Mouse (Mus musculus) hindbrain, embryonic 13.5 days (tissue): ENCODE data around the gene Gcc2. TPM values are rescaled to one million over a fixed set of nuclear protein-coding genes. Genes with fewer than 3 reads are reported as not detected.
A peak's percentile ranks its signal among the peaks of the same experiment; 100 is the strongest.
"Not testable (repeated sequence)": the region's sequence is repeated elsewhere in the genome, so short reads cannot be mapped to it uniquely, and the experiment has no call there.

Source experiments
- ATAC-seq: fragments of 200-750 bp; cut with Nextera tagmentation; 2 replicates; pipeline ENCODE4 v1.8.0; 2017; ENCODE audit warnings: moderate TSS enrichment; ENCODE audit not compliant: low FRiP score
- H3K27ac ChIP-seq: fragments of 300-500 bp; sonication (generic); 2 replicates; pipeline ENCODE4 v1.5.1; 2015; ENCODE audit warnings: inconsistent platforms, mild to moderate bottlenecking, moderate library complexity
- H3K27me3 ChIP-seq: fragments of 300-500 bp; sonication (generic); 2 replicates; pipeline ENCODE4 v1.6.1; 2015; ENCODE audit warnings: mild to moderate bottlenecking, inconsistent platforms
- H3K36me3 ChIP-seq: fragments of 300-500 bp; sonication (generic); 2 replicates; pipeline ENCODE4 v1.6.1; 2015; ENCODE audit warnings: mild to moderate bottlenecking, inconsistent platforms
- H3K4me1 ChIP-seq: fragments of 300-500 bp; sonication (generic); replicated peaks from 2 replicates; pipeline ENCODE4 v1.6.1; 2015; ENCODE audit warnings: inconsistent platforms
- H3K4me2 ChIP-seq: fragments of 300-500 bp; sonication (generic); 2 replicates; pipeline ENCODE4 v1.6.1; 2015; ENCODE audit warnings: inconsistent platforms, mild to moderate bottlenecking, moderate library complexity
- H3K4me3 ChIP-seq: fragments of 300-500 bp; sonication (generic); 2 replicates; pipeline ENCODE4 v1.5.1; 2015; ENCODE audit warnings: mild to moderate bottlenecking, inconsistent platforms
- H3K9ac ChIP-seq: fragments of 300-500 bp; sonication (generic); 2 replicates; pipeline ENCODE4 v1.6.1; 2015; ENCODE audit warnings: mild to moderate bottlenecking, inconsistent platforms
- H3K9me3 ChIP-seq: fragments of 300-500 bp; sonication (generic); 2 replicates; pipeline ENCODE4 v1.6.1; 2016; ENCODE audit warnings: inconsistent platforms
- WGBS: fragments of 180-500 bp; shearing (Covaris S2); methylation state at CpG from one replicate; pipeline ENCODE4 v1.1.7; 2015; 5-methylcytosine and 5-hydroxymethylcytosine counted together
- polyA plus RNA-seq: library from polyadenylated mRNA; unstranded; fragments of >200 nt; fragmentation: Nextera tagmentation; extraction: Ambion mirVana; gene quantifications from 2 replicates; pipeline ENCODE4 v1.2.1, GENCODE M21; 2015

Gcc2 gene
- polyA plus RNA-seq, 1 experiment from 2014 or later, result 99.6 TPM

GRCm38 (mm10) chr10:58221571-58221970 is 33.7 kb upstream of the Gcc2 start:
- not testable (repeated sequence) for H3K9ac ChIP-seq, H3K4me3 ChIP-seq, H3K27ac ChIP-seq, H3K4me2 ChIP-seq, H3K36me3 ChIP-seq, ATAC-seq, H3K4me1 ChIP-seq, H3K27me3 ChIP-seq, H3K9me3 ChIP-seq
- WGBS, result 91% methylated on average over 2 of the region's 2 CpGs

GRCm38 (mm10) chr10:58223161-58223560 is 32.1 kb upstream of the Gcc2 start:
- not testable (repeated sequence) for H3K4me2 ChIP-seq, H3K27me3 ChIP-seq, ATAC-seq, H3K4me3 ChIP-seq, H3K36me3 ChIP-seq, H3K9me3 ChIP-seq, H3K4me1 ChIP-seq, H3K9ac ChIP-seq, H3K27ac ChIP-seq
- 91% methylated on average over 4 of the region's 6 CpGs for WGBS

DNA sequence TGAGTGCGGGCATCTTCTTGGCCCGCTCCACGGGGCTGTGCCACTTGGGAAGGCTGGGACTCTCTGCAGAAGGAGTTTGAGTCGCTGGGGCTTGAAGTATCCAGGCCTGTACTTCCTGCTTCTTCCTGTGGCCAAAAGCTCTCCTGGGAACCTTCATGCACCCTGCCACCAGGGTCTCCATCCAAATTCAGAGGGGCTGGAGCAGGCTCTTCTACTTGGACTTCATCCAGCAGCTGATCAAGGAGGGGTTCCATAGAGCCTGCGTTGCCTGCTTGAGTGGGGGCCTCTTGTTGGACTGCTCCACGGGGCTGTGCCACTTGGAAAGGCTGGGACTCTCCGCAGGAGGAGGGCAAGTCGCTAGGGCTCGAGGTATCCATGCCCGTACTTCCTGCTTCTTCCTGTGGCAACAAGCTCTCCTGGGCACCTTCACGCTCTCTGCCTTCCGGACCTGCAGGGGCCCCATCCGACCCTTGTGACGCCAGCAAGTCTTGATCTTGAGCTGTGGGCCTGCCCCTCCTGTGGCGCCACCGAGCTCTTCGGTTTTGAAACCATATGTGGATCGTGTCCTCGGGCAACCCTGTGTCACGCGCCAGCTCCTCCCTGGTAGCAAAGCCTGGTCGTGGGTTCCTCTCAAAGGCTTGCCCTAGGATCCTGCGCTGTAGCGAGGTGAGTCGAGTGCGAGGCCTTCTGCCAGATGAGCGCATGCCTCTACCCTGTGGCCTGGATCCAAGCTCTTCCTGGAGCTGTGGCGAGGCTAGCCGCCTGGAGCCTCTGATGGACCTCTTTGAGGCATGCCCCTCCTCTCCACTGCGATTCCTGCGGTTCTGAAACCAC is 31.1 kb upstream of the Gcc2 start:
- H3K4me3 ChIP-seq, H3K27ac ChIP-seq, H3K9ac ChIP-seq, H3K4me1 ChIP-seq, ATAC-seq, H3K36me3 ChIP-seq, H3K27me3 ChIP-seq, H3K4me2 ChIP-seq, H3K9me3 ChIP-seq: not testable (repeated sequence)
- 86% methylated on average over 31 of the region's 31 CpGs for WGBS

GRCm38 (mm10) chr10:58224827-58225785 is 30.2 kb upstream of the Gcc2 start, which contains the start of gene AW822073:
TSS of gene AW822073 (minus strand) at chr10:58224930.
- ATAC-seq, H3K9ac ChIP-seq, H3K27ac ChIP-seq, H3K36me3 ChIP-seq, H3K27me3 ChIP-seq, H3K4me3 ChIP-seq, H3K4me2 ChIP-seq, H3K9me3 ChIP-seq, H3K4me1 ChIP-seq: not testable (repeated sequence)
- WGBS, result 87% methylated on average over 18 of the region's 18 CpGs

DNA sequence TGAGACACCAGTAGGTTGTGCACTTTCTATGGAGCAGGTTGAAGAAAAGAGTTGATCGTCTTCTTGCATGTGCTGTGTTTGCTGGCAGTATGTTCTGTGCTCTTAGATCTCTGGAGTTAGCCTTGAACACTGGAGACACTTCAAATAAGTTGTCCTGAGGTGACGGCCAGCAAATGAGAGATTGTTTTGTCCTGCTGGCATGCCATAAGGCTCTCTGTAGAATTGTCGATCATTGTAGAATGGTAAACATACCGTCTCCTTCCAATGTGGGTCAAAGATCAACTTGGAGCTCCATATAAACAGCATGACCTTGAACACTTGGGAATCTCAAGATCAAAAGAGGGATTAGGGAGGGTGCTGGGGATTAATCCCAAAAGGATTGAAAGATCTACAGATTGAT is 28.9 kb upstream of the Gcc2 start:
- not testable (repeated sequence) for H3K36me3 ChIP-seq, H3K4me3 ChIP-seq, H3K4me1 ChIP-seq, H3K4me2 ChIP-seq, H3K27me3 ChIP-seq, ATAC-seq, H3K9ac ChIP-seq, H3K9me3 ChIP-seq, H3K27ac ChIP-seq
- WGBS, result 78% methylated on average over 4 of the region's 4 CpGs

DNA sequence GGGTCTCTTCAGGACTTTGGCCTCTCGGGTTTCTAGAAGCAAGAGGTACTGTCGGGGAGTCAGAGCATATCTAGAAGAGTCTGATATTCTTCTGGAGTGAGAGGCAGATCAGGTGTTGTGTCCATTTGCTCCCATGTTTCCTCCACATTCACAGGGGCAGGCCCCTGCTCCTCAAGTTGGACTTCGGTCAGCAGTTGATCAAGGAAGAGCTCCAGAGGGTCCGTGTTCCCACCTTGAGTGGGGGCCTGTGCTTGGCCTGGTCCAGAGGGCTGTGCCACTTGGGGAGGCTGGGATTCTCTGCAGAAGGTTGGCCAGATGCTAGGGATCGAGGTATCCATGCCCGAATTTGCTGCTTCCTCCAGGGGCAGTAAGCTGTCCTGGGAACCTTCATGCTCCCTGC is 27.5 kb upstream of the Gcc2 start:
- not testable (repeated sequence) for ATAC-seq, H3K36me3 ChIP-seq, H3K27me3 ChIP-seq, H3K4me2 ChIP-seq, H3K27ac ChIP-seq, H3K9ac ChIP-seq, H3K4me1 ChIP-seq, H3K4me3 ChIP-seq
- peaks cover 15% of the 10 kb centered on the region for H3K9me3 ChIP-seq
- WGBS, result 82% methylated on average over 3 of the region's 6 CpGs

- H3K4me1 ChIP-seq, H3K9ac ChIP-seq, H3K27ac ChIP-seq, H3K27me3 ChIP-seq, H3K4me2 ChIP-seq, H3K4me3 ChIP-seq, ATAC-seq, H3K36me3 ChIP-seq: not testable (repeated sequence)
- WGBS, result 59% methylated on average over 3 of the region's 3 CpGs
- H3K9me3 ChIP-seq, result peaks cover 17% of the 10 kb centered on the region
Observed at GRCm38 (mm10) chr10:58230021-58230420, 25.3 kb upstream of the Gcc2 start.

- H3K4me3 ChIP-seq, H3K4me1 ChIP-seq, H3K4me2 ChIP-seq, H3K9ac ChIP-seq, H3K27ac ChIP-seq, H3K27me3 ChIP-seq, H3K36me3 ChIP-seq: not testable (repeated sequence)
- H3K9me3 ChIP-seq, result peaks cover 17% of the 10 kb centered on the region
- peak; percentile 48 for ATAC-seq
- WGBS, result 81% methylated on average over 5 of the region's 7 CpGs
Observed at GRCm38 (mm10) chr10:58231088-58231487, 24.2 kb upstream of the Gcc2 start.

GRCm38 (mm10) chr10:58231779-58232640 is 23.3 kb upstream of the Gcc2 start:
- H3K27me3 ChIP-seq, H3K36me3 ChIP-seq, H3K4me3 ChIP-seq, H3K4me1 ChIP-seq, H3K27ac ChIP-seq, H3K4me2 ChIP-seq, H3K9ac ChIP-seq: not testable (repeated sequence)
- 88% methylated on average over 35 of the region's 35 CpGs for WGBS
- H3K9me3 ChIP-seq, result peaks cover 17% of the 10 kb centered on the region
- peak; percentile 87 for ATAC-seq

DNA sequence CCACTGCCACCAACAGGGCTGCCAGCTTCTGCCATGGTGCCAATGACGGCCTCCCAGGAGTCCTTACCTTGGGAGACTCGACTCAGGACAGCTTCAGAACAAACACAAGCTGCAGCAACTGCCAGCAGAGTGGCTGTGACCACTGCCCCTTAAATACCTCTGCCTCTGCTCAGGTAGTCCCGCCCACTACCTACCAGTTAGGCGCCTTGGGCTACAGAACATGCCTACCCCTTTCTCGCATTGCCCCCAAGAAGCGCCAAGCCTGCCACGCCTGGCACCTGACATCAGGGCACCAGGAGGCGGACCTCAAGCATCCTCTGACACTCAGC is 22.7 kb upstream of the Gcc2 start, which contains the start of gene Duxf3:
Duxf3 (minus strand) TSS at position 35 of the 329 bp plus-strand sequence.
- not testable (repeated sequence) for H3K36me3 ChIP-seq, H3K27me3 ChIP-seq, H3K4me2 ChIP-seq, H3K9ac ChIP-seq, H3K4me1 ChIP-seq, H3K4me3 ChIP-seq, H3K27ac ChIP-seq
- ATAC-seq, result peak; percentile 62
- peaks cover 18% of the 10 kb centered on the region for H3K9me3 ChIP-seq
- WGBS, result 83% methylated on average over 8 of the region's 8 CpGs

DNA sequence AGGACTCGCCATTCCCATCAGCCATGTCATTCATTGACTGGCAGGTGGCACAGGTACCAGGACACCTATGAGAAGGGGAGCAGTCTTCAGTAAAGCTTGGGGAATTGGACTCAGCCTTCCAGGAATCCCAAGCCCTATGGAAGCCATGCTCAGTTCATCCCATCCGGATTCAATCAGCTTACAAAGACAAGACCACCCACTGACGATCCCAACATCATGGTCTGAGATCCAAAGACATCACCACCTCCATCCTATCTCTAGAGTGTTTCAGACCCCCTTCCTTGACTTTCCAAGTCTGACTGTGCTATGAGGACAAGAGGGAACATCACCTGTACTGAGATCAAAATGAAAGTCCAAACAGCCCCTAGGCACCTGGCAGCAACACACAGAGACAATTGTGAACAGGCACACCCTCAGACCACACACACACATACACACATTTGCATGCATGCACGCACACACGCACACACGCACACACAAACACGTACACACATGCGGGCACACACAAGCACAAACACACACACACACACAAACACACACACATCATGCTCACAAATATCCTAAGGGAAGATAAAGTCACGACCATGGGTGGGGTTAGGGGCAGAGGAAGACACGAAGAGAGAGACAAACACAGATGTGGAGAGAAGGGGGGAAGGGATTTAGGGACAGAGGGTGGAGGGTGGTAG is 22.1 kb upstream of the Gcc2 start:
- H3K9ac ChIP-seq, H3K4me2 ChIP-seq: not testable (repeated sequence)
- whole genome bisulfite sequencing, result 78% methylated on average over 10 of the region's 10 CpGs

More for the DNA sequence above, 22.1 kb upstream of the Gcc2 start:
- not testable (repeated sequence) for H3K36me3 ChIP-seq, H3K4me1 ChIP-seq, H3K27ac ChIP-seq, H3K4me3 ChIP-seq, H3K27me3 ChIP-seq
- ATAC-seq, result peak; percentile 49
- peaks cover 20% of the 10 kb centered on the region for H3K9me3 ChIP-seq
